Mouse (Mus musculus) MEL (cell line): ENCODE measurements around the gene Rabgap1l.

Source experiments
- CHD1 ChIP-seq: IDR thresholded peaks from 2 replicates; pipeline ENCODE4 v1.6.1; 2012; ENCODE audit warnings: low read depth, mild to moderate bottlenecking, inconsistent platforms, low read length, improper control_type of control experiment
- CTCF ChIP-seq, 3 experiments: IDR thresholded peaks in 2 of 3; conservative IDR thresholded peaks in 1 of 3; 2 replicates each; pipeline ENCODE4 v1.5.1; 2011 to 2012; ENCODE audit warnings: low read length in 3 of 3, low read depth in 2 of 3, mild to moderate bottlenecking in 2 of 3, improper control_type of control experiment in 1 of 3, inconsistent platforms in 1 of 3, mixed read lengths in 1 of 3, moderate library complexity in 1 of 3; ENCODE audit not compliant: control insufficient read depth in 1 of 3, insufficient read depth in 1 of 3, poor library complexity in 1 of 3, severe bottlenecking in 1 of 3
- NELFE ChIP-seq: IDR thresholded peaks from 2 replicates; pipeline ENCODE4 v1.6.1; 2011; ENCODE audit warnings: low read depth, low read length, improper control_type of control experiment
- RAD21 ChIP-seq: IDR thresholded peaks from 2 replicates; pipeline ENCODE4 v1.6.1; 2011; ENCODE audit warnings: mild to moderate bottlenecking, low read depth, low read length, improper control_type of control experiment
- TAL1 ChIP-seq: IDR thresholded peaks from 2 replicates; pipeline ENCODE4 v1.6.1; 2012; ENCODE audit warnings: mild to moderate bottlenecking, inconsistent platforms, low read length, moderate library complexity, mixed read lengths
- TBP ChIP-seq: IDR thresholded peaks from 2 replicates; pipeline ENCODE4 v1.8.0; 2011; ENCODE audit warnings: low read depth, low read length, improper control_type of control experiment
- ZMIZ1 ChIP-seq: IDR thresholded peaks from 2 replicates; pipeline ENCODE4 v1.6.1; 2012; ENCODE audit warnings: low read depth, mild to moderate bottlenecking, inconsistent platforms, low read length, improper control_type of control experiment, moderate library complexity

DNA sequence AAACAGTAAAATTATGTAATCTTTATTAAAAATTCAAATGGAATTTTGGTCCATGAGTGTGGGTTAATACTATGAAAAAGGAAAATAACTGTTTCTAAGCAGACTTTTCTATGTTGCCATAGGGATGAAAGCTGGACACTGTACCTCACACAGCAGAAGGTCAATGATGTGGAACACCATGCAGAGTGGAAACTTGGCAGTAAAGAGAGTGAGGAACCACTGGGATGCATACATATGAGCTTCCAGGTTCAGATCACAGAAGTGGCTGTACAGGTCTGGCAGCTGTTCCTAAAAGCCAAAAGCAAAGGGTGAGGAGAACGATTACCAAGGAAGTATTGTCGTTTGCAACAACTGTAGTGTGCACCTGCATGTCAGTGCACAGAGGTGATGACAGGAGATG lies 351.3 kb downstream of the Rabgap1l start:
- no peak for TF ChIP-seq CHD1
- no peak for TF ChIP-seq NELFE
- TF ChIP-seq TBP = no peak
- no peak for TF ChIP-seq RAD21
- TF ChIP-seq TAL1 = no peak
- no peak for TF ChIP-seq CTCF (IDR thresholded peaks at IDR 0.05 in 2 of 3, conservative IDR thresholded peaks at IDR 0.05 in 1 of 3; ENCODE audit: control insufficient read depth in 1 of 3, insufficient read depth in 1 of 3, low read depth in 2 of 3, low read length in 3 of 3, poor library complexity in 1 of 3, severe bottlenecking in 1 of 3)
- TF ChIP-seq ZMIZ1 = no peak
